Mouse (Mus musculus) kidney, embryonic 15.5 days (tissue): ENCODE results near the gene Cpd. TPM values are rescaled to one million over a fixed set of nuclear protein-coding genes. Genes with fewer than 3 reads are reported as not detected.

Source experiments
- ATAC-seq: fragments of 200-750 bp; cut with Nextera tagmentation; replicated peaks from 2 replicates; pipeline ENCODE4 v1.8.0; 2017; ENCODE audit warnings: moderate TSS enrichment; ENCODE audit not compliant: low FRiP score
- H3K27ac ChIP-seq: fragments of 300-500 bp; sonication (generic); 2 replicates; pipeline ENCODE4 v1.5.1; 2015; ENCODE audit warnings: mild to moderate bottlenecking, inconsistent platforms
- H3K27me3 ChIP-seq: fragments of 300-500 bp; sonication (generic); 2 replicates; pipeline ENCODE4 v1.6.1; 2015; ENCODE audit warnings: inconsistent platforms
- H3K36me3 ChIP-seq: fragments of 300-500 bp; sonication (generic); 2 replicates; pipeline ENCODE4 v1.6.1; 2015; ENCODE audit warnings: inconsistent platforms
- H3K4me1 ChIP-seq: fragments of 300-500 bp; sonication (generic); 2 replicates; pipeline ENCODE4 v1.6.1; 2015; ENCODE audit warnings: inconsistent platforms
- H3K4me2 ChIP-seq: fragments of 300-500 bp; sonication (generic); 2 replicates; pipeline ENCODE4 v1.6.1; 2015; ENCODE audit warnings: moderate library complexity, mild to moderate bottlenecking, inconsistent platforms
- H3K4me3 ChIP-seq: fragments of 300-500 bp; sonication (generic); replicated peaks from 2 replicates; pipeline ENCODE4 v1.5.1; 2015; ENCODE audit warnings: mild to moderate bottlenecking, inconsistent platforms
- H3K9ac ChIP-seq: fragments of 300-500 bp; sonication (generic); 2 replicates; pipeline ENCODE4 v1.6.1; 2015; ENCODE audit warnings: mild to moderate bottlenecking, inconsistent platforms
- H3K9me3 ChIP-seq: fragments of 300-500 bp; sonication (generic); replicated peaks from 2 replicates; pipeline ENCODE4 v1.6.1; 2016; ENCODE audit warnings: inconsistent platforms
- WGBS: fragments of 180-500 bp; shearing (Covaris S2); methylation state at CpG from one replicate; pipeline ENCODE4 v1.1.7; 2015; ENCODE audit warnings: mixed read lengths; 5-methylcytosine and 5-hydroxymethylcytosine counted together
- polyA plus RNA-seq: library from polyadenylated mRNA; unstranded; fragments of >200 nt; fragmentation: Nextera tagmentation; extraction: Ambion mirVana; gene quantifications from 2 replicates; pipeline ENCODE4 v1.2.1, GENCODE M21; 2015

The Cpd gene
- polyA plus RNA-seq, 1 experiment from 2014 or later, result 16.8 TPM

GRCm38 (mm10) chr11:76763053-76763740 is 83.6 kb downstream of the Cpd start, which contains the start of gene Gosr1:
Gene Gosr1 (minus strand): TSS chr11:76763579.
- H3K9me3 ChIP-seq, result no peaks in the 10 kb centered on the region
- peak within 1 kb of the TSS; percentile 72 for H3K4me3 ChIP-seq
- H3K4me1 ChIP-seq, result peaks cover 3% of the 10 kb centered on the region; the same call in 1 of the 2 replicates
- peak within 1 kb of the TSS; percentile 71 for H3K4me2 ChIP-seq
- H3K9ac ChIP-seq, result peak within 1 kb of the TSS; percentile 86
- H3K36me3 ChIP-seq, result peaks cover 26% of the 10 kb centered on the region
- peak within 1 kb of the TSS; percentile 76 for H3K27ac ChIP-seq
- H3K27me3 ChIP-seq, result no peaks in the 10 kb centered on the region
- ATAC-seq, result peak; percentile 97
- under 1% methylated on average over 28 of the region's 28 CpGs for WGBS

DNA sequence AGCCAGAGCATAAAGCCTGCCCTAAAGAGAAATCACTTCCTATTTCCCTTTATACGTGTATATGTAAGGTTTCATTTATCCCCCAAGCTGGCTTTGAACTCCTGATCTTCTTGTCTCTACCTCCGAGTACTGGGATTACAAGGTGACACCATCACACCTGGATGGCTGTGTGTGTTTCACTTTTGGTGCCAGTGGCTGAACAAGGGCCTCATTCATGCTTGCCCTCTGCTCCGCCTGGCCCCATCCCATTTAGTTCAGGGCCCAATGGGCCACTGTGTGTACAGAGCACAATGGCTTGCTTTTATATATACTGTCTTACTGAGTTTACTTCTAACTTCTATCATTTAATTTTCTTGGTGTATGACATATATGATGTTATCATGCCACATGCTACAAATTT is 94.5 kb downstream of the Cpd start:
- Histone ChIP-seq H3K27ac (no peak overlapping the region), H3K4me2 (no peak overlapping the region), H3K4me3 (no peak overlapping the region), H3K4me1 (no peaks in the 10 kb centered on the region), H3K9ac (no peak overlapping the region), H3K36me3 (peaks cover 90% of the 10 kb centered on the region), H3K27me3 (no peaks in the 10 kb centered on the region), H3K9me3 (no peaks in the 10 kb centered on the region)
- WGBS, result 89% methylated on average over 3 of the region's 3 CpGs
- no peak for ATAC-seq

GRCm38 (mm10) chr11:76748819-76749218 is 98.0 kb downstream of the Cpd start:
- Histone ChIP-seq H3K4me1 (no peaks in the 10 kb centered on the region), H3K27ac (no peak overlapping the region), H3K36me3 (peaks cover 84% of the 10 kb centered on the region), H3K9ac (no peak overlapping the region), H3K27me3 (no peaks in the 10 kb centered on the region), H3K4me2 (no peak overlapping the region), H3K4me3 (no peak overlapping the region), H3K9me3 (no peaks in the 10 kb centered on the region)
- ATAC-seq, result no peak
- WGBS, result 91% methylated on average over 9 of the region's 9 CpGs

DNA sequence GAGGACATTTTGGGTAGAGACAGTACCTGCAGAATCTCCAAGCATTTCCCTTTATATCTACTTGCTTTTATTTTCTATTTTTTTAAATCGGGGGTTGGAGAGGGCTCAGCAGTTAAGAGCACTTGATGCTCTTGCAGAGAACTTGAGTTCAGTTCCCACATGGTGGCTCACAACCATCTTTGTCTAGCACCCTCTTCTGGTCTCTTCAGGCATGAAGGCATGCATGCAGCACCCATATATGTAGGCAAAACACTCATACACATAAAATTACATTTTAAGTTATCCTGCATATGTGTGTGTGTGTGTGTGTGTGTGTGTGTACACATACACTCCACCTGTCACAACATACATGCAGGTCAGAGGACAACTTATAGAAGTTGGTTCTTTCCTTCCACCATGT is 100.9 kb downstream of the Cpd start:
- 97% methylated on average over 1 of the region's 1 CpGs for WGBS
- Histone ChIP-seq H3K27ac (no peak overlapping the region), H3K9me3 (no peaks in the 10 kb centered on the region), H3K4me2 (no peak overlapping the region), H3K4me1 (no peaks in the 10 kb centered on the region), H3K27me3 (no peaks in the 10 kb centered on the region), H3K9ac (no peak overlapping the region), H3K36me3 (peaks cover 82% of the 10 kb centered on the region), H3K4me3 (no peak overlapping the region)
- no peak for ATAC-seq

DNA sequence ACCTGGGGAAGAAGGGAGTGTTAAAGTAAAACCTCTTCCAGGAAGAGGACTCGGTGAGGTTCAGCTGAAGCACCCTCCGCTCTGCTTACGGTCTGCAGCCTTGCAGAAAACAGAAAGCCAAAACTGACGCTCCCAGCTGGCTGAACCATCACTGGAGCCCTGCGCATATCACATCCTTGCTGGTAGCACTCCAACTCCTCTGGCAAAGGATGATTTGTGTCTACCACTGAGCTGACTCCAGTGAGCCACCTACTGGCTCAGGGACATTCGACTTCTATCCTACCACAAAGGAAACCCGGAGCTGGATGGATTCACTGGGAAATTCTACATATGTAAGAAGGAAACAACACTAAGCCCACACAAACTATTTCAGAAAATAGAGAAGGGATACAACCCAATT is 102.3 kb downstream of the Cpd start:
- WGBS, result 66% methylated on average over 7 of the region's 7 CpGs

GRCm38 (mm10) chr11:76742511-76742910 is 104.3 kb downstream of the Cpd start:
- H3K36me3 ChIP-seq, result peaks cover 59% of the 10 kb centered on the region
- 96% methylated on average over 7 of the region's 7 CpGs for WGBS
- H3K9me3 ChIP-seq, result no peaks in the 10 kb centered on the region
- no peaks in the 10 kb centered on the region for H3K27me3 ChIP-seq
- no peaks in the 10 kb centered on the region for H3K4me1 ChIP-seq
- no peak for ATAC-seq
- no peak overlapping the region for H3K4me2 ChIP-seq
- no peak overlapping the region for H3K27ac ChIP-seq
- no peak overlapping the region for H3K9ac ChIP-seq
- no peak overlapping the region for H3K4me3 ChIP-seq

More for the DNA sequence above, 102.3 kb downstream of the Cpd start:
- Histone ChIP-seq H3K4me2 (no peak overlapping the region), H3K9ac (no peak overlapping the region), H3K9me3 (no peaks in the 10 kb centered on the region), H3K4me1 (no peaks in the 10 kb centered on the region), H3K4me3 (no peak overlapping the region), H3K27me3 (no peaks in the 10 kb centered on the region), H3K27ac (no peak overlapping the region), H3K36me3 (peaks cover 74% of the 10 kb centered on the region)
- no peak for ATAC-seq

- no peak overlapping the region for H3K27ac ChIP-seq
- ATAC-seq, result no peak
- no peak overlapping the region for H3K4me2 ChIP-seq
- no peaks in the 10 kb centered on the region for H3K27me3 ChIP-seq
- no peaks in the 10 kb centered on the region for H3K4me1 ChIP-seq
- no peak overlapping the region for H3K9ac ChIP-seq
- no peak overlapping the region for H3K4me3 ChIP-seq
- H3K36me3 ChIP-seq, result peaks cover 67% of the 10 kb centered on the region
- 76% methylated on average over 6 of the region's 6 CpGs for WGBS
- H3K9me3 ChIP-seq, result no peaks in the 10 kb centered on the region
These were observed 107.7 kb downstream of the Cpd start for GRCm38 (mm10) chr11:76739125-76739524.

DNA sequence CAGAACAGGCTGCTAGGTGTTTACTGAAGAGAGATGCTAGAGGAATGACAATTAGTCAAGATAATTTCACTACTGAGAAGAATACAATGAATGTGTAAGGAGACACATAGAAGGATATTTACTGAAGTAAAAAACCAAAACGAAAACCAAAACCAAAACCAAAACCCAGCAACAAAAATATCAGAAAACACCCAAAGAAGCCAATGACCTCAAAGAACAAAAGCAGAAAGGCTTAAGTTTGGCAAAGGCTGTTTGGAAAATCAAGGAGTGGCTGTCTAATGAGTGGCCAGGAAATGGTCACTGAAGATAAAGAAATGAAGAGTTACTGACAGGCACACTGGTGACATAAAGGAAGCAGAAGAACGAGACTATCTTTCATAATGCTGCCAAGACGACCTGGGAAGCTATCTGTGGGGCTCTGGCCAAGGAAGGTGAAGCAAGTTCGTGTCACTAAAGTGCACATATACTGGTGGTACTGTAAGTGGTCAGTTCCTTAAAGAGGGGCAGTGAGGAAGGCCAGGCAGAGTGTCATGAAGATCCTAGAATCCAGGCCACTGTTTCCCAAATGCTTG is 111.0 kb downstream of the Cpd start:
- H3K9ac ChIP-seq, result no peak overlapping the region
- no peak overlapping the region for H3K4me3 ChIP-seq
- no peaks in the 10 kb centered on the region for H3K27me3 ChIP-seq
- no peak for ATAC-seq
- no peaks in the 10 kb centered on the region for H3K9me3 ChIP-seq
- H3K4me1 ChIP-seq, result no peaks in the 10 kb centered on the region
- H3K36me3 ChIP-seq, result peaks cover 66% of the 10 kb centered on the region
- no peak overlapping the region for H3K4me2 ChIP-seq
- 69% methylated on average over 4 of the region's 4 CpGs for WGBS
- H3K27ac ChIP-seq, result no peak overlapping the region

DNA sequence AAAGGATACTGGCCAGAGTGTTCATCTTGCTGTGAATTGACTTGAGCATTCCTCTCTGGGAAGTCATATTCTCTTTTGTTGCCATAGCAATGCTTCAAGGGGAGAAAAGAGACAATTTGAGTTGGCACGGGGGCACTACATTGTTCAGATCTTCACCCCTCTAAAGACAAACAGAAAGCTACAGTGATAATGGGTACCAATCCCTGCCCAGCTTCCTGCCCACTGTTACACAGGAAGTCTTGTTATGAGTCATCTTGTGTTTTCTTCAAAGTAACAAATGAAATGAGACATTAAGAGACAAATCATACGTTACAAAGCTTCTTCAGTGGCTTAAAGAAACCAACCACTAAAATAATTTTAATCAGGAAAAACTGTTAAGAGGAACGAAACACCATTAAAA is 112.3 kb downstream of the Cpd start:
- 67% methylated on average over 3 of the region's 3 CpGs for WGBS
- Histone ChIP-seq H3K4me3 (no peak overlapping the region), H3K36me3 (peaks cover 69% of the 10 kb centered on the region), H3K27me3 (no peaks in the 10 kb centered on the region), H3K4me2 (no peak overlapping the region), H3K4me1 (no peaks in the 10 kb centered on the region), H3K27ac (no peak overlapping the region), H3K9me3 (no peaks in the 10 kb centered on the region), H3K9ac (no peak overlapping the region)
- ATAC-seq, result no peak

- Histone ChIP-seq H3K4me3 (no peak overlapping the region), H3K9ac (no peak overlapping the region), H3K9me3 (no peaks in the 10 kb centered on the region), H3K27ac (no peak overlapping the region), H3K36me3 (peaks cover 78% of the 10 kb centered on the region), H3K4me2 (no peak overlapping the region), H3K27me3 (no peaks in the 10 kb centered on the region), H3K4me1 (no peaks in the 10 kb centered on the region)
- ATAC-seq, result no peak
- 93% methylated on average over 3 of the region's 3 CpGs for WGBS
These were observed 116.2 kb downstream of the Cpd start for GRCm38 (mm10) chr11:76730650-76731049.
